Mouse (Mus musculus): ENCODE measurements around the gene Fbxw4. TPM values are rescaled to one million over a fixed set of nuclear protein-coding genes. Genes with fewer than 3 reads are reported as not detected.
A peak's percentile ranks its signal among the peaks of the same experiment; 100 is the strongest.

The Fbxw4 gene
- total RNA-seq, 2 experiments from 2014 or later = 36.4 to 38.7 TPM

DNA sequence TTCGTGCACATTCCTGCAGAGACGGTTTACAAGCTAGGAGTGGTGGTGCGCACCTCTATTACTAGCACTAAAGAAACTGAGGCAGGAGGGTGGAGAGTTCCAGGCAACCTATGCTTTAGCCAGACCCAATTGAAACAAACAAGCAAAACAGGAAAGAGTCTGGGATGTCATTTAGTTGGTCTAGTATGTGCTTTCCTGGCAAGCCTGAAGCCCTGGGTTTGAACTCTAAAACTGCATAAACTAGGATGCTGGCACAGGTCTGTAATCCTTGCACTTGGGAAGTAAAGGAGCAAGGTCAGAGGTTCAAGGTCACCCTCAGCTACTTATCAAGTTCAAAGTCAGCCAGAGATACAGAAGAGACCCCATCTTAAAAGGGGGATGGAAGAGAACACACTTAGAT lies 118.1 kb downstream of the Fbxw4 start:
- DNase-seq (ENCODE audit: low spot score in 2 of 2) = no peak

DNA sequence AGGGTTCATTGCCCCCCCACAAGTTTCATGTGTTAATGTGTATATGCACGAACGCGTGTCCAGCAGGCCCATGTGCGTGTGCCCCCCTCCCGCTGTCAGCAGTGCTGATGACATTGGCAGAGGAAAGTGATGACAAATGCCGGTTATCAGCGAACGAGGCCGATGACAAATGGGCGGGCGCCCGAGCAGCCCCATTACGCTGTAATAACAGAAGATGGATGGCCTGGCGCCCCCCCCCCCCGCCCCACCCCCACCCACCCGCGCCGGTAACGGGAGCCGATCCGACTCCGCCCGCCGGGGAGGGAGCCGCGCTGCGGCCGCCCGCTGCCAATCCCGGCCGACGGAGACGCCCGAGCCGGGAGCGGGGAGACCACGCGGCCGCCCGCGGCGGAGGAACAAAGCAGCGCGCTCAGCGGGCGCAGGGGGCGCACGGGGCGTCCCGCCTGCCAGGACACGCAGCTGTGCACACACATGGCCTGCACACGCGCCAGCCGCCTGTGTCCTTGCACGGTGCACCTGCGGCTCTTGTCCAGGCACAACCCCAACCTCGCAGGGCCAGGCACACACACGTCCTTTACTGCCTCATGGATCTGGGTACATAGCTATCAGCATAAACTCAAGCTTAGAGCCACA lies 118.6 kb downstream of the Fbxw4 start:
- peak in 1 of 2 experiments; percentile 67 for DNase-seq (ENCODE audit: low spot score in 2 of 2)

DNA sequence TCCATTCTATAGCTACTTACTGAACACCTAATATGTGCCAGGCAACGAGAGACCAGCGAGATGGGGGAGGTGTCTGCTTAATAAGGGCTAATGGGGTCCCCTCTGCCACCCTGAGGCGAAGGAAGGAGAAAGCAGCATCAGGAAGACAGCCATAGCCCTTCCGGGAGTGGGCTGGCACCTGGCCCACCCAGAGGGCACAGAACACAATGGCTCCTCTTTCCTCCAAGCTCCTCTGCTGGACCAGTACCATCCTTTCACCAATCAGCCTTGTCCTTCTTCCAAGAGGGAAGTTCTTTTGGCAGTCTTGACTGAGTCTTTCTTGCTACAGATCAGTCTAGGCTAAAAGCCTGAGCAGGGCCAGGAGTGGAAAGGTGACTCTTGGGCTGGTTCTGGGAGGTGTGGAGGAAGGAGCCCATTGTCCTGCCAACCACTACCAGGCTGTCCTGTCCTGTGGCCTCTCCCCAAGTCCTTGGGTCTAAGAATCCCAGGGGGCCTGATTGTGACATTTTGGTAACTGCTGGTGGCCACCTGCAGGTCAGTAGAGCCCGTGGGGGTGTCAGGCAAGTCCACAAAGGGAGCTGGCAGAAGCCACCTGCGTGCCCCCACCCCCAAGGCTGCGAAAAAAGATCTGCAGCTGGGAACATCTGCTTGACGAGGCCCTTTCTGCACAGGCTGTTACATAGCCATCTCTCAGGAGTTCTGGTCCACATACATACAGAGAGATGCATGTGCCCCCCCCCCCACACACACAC lies 119.3 kb downstream of the Fbxw4 start:
- DNase-seq (ENCODE audit: low spot score in 2 of 2) = peak in 1 of 2 experiments; percentile 43

DNA sequence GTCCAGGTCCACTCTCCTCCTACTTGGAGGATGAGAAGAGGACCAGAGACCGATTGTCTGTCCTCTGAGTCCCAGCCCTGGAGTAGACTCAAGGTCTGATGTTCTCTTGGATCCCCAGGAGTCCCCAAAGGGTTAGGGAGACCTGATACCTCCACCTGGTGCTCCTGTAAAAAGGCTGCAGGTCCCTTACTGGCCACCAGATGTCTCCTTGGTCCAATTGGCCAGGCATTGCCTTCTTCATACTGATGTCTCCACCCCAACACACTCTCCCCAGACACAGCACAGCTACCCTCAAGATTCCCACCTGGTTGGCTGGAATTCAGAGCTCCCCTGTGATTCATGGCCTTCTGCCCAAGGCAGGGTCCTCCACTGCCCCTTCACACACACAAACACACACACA lies 122.6 kb downstream of the Fbxw4 start:
- no peak for DNase-seq (ENCODE audit: low spot score in 2 of 2)

DNA sequence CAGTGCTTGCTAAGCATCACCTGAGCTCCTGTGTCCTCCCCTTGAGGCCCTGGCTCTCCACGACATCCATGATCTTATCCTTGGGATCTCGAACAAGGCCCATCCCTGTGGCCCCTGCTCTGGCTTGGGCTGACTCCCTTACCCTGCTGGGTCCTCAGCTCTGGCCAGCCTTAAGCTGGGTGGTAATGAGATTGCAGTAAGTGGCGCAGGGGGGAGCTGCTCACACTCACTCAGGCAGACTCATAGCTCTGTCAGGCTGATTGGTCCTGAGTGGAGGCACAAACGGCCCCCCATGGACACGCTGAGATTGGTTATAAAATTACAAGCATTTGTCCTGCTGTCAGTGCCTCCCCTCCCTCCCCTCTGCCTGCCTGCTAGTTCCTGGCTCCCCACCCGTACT lies 124.2 kb downstream of the Fbxw4 start:
- no peak for DNase-seq (ENCODE audit: low spot score in 2 of 2)

DNA sequence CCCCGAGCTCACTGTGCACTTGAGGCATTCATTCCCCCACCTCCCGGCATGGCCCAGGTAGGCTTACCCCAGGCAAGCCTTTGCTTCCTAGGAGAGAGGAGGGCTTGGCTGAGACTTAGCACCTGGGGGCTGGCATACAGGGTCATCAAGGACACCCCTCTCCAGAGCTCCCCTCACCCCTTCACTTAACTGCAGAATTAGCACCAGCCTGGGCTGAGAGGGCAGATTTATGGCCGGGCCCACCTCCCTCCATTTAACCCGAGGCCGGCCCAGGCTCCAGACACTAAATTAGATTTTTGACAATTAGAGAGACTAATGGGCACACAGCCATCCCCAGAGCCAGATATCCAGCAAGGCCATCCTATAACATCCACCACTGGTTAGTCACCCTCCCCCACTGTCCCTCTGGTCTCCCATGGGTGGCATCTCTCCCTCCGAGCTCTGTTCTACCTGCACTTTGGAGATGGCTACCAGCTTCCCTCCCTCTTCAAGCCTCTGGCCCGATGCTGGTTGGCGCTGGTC lies 124.8 kb downstream of the Fbxw4 start:
- DNase-seq (ENCODE audit: low spot score in 2 of 2) = no peak

DNA sequence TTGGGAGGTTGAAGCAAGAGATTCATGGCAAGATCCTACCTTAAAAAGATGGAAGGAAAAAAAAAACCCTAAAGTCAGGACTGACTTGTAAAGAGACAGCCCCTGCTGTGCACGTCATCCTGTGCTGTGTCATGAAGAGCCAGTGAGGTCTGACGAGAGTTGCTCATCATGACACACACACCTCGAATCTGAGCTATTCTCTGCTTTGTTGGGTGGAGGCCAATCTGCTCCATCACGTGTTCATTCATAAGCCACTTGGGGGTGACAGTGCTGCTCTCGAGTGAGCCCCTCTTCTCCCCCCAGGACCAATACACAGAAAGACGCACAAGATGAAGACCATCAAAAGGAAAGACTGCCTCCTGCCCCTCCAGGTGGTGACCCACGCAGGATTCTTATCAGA lies 126.5 kb downstream of the Fbxw4 start:
- DNase-seq (ENCODE audit: low spot score in 2 of 2) = no peak

DNA sequence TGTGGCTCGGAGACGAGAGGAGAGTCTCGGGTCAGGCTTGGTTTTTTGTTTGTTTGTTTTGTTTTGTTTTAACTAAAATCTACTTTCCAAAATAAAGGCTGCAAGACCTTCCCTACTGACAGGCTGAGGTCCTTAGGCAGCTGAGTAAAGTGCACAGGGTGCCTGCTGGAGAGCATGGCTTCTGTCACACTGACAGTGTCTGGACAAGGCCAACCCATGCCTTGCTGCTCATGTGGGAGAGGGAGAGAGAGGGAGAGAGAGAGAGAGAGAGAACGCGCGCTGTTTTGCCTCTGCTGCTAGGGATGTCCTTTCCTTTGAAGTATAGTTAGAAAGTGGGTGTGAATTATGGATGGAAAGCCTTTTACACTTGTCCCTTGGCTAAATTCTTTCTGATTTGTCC lies 128.6 kb downstream of the Fbxw4 start:
- DNase-seq (ENCODE audit: low spot score in 2 of 2) = no peak

DNA sequence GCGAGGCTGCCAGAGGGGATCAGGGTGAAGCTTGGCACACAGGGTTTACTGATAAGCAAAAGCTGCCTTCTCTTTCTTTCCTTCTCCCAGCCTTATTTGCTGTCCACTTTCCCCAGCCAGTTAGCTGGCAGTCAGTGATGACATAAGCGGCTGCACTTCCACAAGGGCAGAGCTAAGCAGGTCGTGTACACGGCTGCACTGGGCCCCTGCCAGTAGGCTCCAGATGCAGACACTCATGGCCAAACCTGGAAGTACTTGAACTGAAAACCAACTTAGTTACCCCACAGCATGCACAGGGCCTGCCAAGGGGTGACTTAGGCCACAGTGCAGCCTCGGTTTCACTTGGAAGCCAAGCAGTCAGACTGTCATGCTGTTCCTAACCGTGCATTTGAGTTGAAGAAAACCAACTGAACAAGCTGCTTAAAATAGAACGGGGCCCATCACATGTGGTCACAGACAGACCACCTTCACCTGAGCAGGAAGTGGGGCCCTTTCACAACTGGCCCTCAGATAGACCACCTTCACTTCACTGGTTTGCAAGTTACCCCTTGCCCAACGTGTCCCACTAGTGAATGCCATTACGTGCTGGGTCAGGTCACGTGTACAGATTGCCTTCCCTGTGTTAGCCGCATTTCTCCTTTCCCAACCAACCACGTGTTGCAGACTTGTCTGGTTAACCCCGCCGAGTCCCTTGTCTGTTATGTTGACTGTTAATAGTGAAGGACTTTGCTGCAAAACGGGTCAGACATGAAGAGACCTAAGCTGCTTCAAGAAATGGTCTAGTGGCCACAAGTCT lies 129.7 kb downstream of the Fbxw4 start:
- DNase-seq (ENCODE audit: low spot score in 2 of 2) = no peak

DNA sequence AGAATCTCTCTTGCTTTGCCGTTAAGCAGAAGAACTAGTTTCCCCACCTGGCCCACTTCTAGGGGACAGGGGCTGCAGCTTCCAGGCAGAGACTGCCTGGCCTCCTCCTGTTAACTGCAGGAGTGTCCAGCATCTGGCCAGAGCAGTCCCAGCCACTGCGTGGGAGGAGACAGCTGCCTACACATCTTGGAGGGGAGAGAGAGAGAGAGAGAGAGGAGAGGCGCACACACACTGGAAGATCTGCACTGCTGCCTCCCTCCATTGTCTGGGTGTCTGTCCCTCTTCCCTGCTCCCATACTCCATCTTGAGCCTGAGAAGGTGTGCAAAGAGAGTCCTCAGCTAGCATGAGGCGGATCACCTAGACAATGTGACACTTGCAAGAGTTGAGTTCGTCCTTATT lies 130.8 kb downstream of the Fbxw4 start:
- DNase-seq (ENCODE audit: low spot score in 2 of 2) = no peak

Other genes with a start within 250 kb of the Fbxw4 start
- 10 to 100 TPM in 1 of 2 experiments, 1 to 10 TPM in 1; 9.5 to 11.1 TPM for gene Poll, start 99.8 kb downstream of the Fbxw4 start, total RNA-seq (2021)
- 10 to 100 TPM; 59.5 to 64.0 TPM for gene Gm17018, start 99.7 kb downstream of the Fbxw4 start, total RNA-seq (2021)
- not detected for gene Fgf8, start 82.6 kb upstream of the Fbxw4 start, total RNA-seq (2021)
- gene Npm3, start 89.3 kb upstream of the Fbxw4 start, total RNA-seq (2021) = 10 to 100 TPM in 1 of 2 experiments, 1 to 10 TPM in 1; 9.6 to 11.3 TPM
- gene Mgea5, start 123.5 kb upstream of the Fbxw4 start, total RNA-seq (2021) = 100 to 1,000 TPM; 153 to 160 TPM
- 100 to 1,000 TPM; 208 to 213 TPM for gene Kcnip2, start 155.7 kb upstream of the Fbxw4 start, total RNA-seq (2021)

Measured in layer of hippocampus, adult 18-20 months (tissue).